Mouse (Mus musculus) embryonic fibroblast, embryonic 13.5 days (primary cell): ENCODE measurements around the gene Pkdcc.

Experiments
- CTCF ChIP-seq: IDR thresholded peaks from 2 replicates; pipeline ENCODE4 v1.5.1; 2011; ENCODE audit warnings: mild to moderate bottlenecking, control low read depth, low read length, moderate library complexity, borderline replicate concordance; ENCODE audit not compliant: insufficient read depth
- POLR2A ChIP-seq: IDR thresholded peaks from 2 replicates; pipeline ENCODE4 v1.6.1; 2011; ENCODE audit warnings: low read depth, mild to moderate bottlenecking, control low read depth, low read length, moderate library complexity

DNA sequence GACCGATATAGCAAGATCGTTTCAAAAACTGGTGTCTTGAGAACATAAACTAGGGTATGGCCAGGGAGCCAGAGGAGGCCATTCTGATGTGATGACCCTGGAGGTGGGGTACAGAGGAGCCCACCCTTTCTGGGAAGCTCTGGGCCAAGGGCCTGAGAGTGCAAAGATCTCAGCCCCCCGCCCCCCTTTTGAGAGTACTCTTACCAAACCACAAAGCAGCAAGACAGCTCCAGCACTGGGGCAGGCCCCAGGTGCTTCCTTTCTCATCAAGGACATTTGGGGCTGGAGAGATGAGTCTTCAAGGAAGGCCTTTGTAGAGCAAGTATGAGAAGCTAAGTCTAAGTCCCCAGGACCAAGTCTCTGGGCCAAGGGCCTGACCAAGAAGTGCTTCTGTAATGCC is 7.8 kb upstream of the Pkdcc start:
- no peak for TF ChIP-seq CTCF
- no peak for TF ChIP-seq POLR2A
